Mouse (Mus musculus) retina, embryonic 14.5 days (tissue): ENCODE results near the gene Zfp963.
"Not testable (repeated sequence)": the region's sequence is repeated elsewhere in the genome, so short reads cannot be mapped to it uniquely, and the experiment has no call there.

Source experiments
- DNase-seq: peaks from one replicate; pipeline ENCODE4 v3.0.0-alpha.2; 2015; ENCODE audit warnings: low spot score

Gene Zfp963

DNA sequence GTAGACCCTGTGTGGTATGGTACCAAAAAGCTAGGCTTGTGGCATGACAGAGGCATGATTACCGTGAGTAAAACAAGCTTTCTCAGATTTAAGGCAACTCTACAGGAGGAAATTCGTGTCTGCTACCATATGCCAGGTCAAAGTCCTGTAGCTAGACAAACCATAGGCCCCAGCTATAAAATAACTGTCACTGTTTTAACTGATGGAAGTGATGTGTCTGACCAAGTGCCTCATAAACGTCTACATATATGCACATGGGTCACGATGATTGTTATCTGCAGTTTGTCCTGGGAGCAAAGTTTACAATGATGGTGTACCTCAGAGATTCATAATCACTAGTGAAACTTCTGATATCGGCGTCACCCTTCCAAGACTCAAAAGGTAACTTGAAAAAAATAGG, 9.0 kb downstream of the Zfp963 start:
- DNase-seq = no peak

GRCm38 (mm10) chr8:69735495-69735894, 14.3 kb downstream of the Zfp963 start:
- no peak for DNase-seq

DNA sequence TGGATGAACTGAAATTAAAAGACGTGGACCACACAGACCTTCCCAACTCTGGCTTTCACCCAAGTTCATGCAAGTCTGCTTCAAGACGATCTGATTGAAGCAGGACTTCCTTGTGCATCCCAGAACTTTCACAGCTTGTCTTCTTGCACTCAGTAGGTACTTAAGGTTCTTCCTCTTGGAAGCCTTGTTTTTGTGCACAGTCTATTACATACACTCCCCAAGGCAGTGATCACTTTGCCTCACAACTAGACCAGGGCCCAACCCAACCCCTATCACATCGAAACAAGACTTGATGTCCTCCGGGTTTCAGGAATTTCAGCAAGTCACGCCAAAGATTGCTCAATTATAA, 32.6 kb downstream of the Zfp963 start:
- DNase-seq = no peak

DNA sequence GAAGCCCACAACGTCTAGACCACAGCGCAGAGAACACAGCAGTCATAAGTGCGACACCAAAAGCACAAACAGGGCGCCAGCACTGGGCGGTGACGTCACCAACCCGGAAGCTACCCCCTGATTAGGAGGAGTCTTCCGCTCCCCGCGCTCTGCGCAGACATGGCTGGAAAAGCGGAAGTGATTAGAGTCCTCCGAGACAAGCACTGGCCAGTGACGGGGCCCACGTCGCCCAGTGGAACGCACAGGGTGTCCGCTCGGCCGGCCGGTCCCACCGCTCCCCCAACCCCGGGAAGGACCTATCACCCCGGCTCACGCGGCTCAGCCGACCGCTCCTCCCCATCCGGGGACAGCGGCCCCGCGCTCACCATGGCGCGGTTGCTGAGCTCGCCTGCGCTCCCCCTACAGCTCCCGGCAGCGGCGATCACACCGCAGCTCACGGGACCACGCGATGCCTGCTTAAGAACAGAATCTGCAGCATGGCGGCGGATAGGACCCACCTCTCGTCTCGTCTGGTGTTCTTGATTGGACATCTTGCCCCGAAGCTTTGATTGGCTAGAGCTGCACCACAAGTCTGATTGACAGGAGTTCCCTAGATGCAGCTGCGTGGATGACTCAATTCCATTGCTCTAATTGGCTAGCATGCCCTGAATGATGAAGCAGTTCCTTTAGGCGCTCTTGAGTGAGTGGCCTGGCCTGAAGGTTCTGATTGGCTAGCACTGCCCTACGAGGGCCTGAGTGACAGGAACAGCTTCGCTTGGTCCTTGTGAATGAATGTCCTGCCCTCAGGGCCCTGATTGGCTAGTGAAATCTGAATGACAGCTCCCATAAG, 33.2 kb downstream of the Zfp963 start:
- peak; percentile 98 for DNase-seq

GRCm38 (mm10) chr8:69715366-69715765, 34.4 kb downstream of the Zfp963 start:
- no peak for DNase-seq

DNA sequence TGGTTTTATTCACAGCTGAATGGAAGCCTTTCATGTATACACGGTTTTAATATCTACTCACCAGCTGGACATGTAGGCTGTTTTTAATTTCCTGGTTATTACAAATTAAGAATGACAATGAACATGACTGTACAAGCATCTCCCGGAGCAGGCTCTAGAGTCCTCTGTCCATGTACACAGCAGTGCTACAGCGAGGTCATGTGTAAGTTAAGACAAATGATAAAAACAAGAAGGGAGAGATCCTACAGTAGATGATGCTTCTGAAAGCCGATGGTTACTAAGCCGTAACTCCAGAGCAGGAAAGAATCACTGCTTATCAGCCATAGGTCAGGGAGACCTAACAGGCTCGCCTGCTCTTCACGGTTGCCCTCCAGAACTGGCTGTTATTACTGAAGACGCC, 36.3 kb downstream of the Zfp963 start:
- no peak for DNase-seq

DNA sequence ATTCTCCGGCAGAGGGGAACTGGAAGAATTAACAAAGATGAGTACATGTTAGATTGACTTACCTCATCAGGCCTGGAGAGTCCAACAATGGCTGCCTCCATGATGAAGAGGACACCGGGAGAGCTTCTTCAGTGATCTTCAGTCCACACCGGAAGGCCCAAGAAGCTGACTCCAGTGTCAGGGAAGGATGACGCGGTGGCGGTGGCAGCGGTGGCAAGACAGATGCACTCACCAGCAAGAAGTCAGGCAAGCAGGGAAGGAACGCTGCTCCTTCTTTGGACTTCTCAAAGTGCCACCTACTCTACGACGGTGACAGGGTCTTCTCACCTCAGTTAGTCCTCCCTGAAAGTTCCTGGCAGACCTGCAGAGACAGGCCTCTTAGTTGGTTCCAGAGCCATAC, 39.1 kb downstream of the Zfp963 start, which contains the start of gene Zfp869:
Zfp869 (minus strand) TSS at position 101 of the 400 bp plus-strand sequence.
- not testable (repeated sequence) for DNase-seq

DNA sequence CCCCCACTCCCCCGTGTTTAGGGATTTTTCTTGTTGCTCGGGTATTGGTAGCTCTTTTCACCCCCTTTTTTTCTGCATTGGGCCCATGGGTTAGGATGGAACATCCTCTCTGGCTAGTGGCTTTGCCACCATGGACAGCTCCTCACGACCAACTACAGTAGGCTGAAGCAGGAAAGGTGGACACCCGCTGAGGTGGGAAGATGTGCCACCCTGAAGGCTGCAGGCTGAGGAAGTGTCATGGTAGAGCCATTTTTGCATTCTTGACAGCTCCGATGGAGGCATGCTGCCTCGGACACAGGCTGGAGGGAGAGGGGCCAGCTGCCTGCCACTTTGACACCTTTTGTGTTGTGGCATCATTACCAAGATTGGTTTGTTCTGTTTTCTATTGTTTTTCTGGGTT, 48.0 kb downstream of the Zfp963 start:
- DNase-seq = no peak
